Mouse (Mus musculus) fibroblast of lung, adult 2 months (primary cell): ENCODE results near the gene Clmp.
"Not testable (repeated sequence)": the region's sequence is repeated elsewhere in the genome, so short reads cannot be mapped to it uniquely, and the experiment has no call there.

Source experiments
- DNase-seq: peaks from one replicate; pipeline ENCODE4 v3.0.0-alpha.2; 2011; ENCODE audit warnings: low read depth

The Clmp gene

GRCm38 (mm10) chr9:40800675-40801612 is 115.2 kb downstream of the Clmp start, which contains the start of gene Hspa8:
Gene Hspa8, plus strand, starts transcription at chr9:40800984.
- DNase-seq, result peak; percentile 99

- DNase-seq, result not testable (repeated sequence)
Observed at GRCm38 (mm10) chr9:40801614-40802532, 116.1 kb downstream of the Clmp start.

DNA sequence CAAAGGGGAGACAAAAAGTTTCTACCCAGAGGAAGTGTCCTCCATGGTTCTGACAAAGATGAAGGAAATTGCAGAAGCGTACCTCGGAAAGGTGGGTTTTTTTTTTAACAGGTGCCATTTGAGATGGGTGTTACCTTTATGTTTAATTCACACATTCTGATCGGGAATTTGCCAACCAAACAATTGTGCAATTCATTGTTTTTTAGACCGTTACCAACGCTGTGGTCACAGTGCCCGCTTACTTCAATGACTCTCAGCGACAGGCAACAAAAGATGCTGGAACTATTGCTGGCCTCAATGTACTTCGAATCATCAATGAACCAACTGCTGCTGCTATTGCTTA is 116.7 kb downstream of the Clmp start:
- DNase-seq, result not testable (repeated sequence)

DNA sequence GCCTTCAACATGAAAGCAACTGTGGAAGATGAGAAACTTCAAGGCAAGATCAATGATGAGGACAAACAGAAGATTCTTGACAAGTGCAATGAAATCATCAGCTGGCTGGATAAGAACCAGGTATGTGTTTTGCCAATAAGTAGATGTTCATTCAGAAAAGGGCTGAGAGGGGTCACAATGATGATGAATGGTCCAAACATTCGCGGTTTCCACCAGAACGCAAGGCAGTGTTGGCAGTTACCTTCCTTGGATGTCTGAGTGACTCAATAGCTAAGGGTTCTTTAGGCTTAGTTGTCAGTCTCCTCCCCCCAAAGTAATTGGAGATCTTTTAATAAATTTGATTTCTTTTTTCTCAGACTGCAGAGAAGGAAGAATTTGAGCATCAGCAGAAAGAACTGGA is 118.8 kb downstream of the Clmp start:
- DNase-seq, result not testable (repeated sequence)

DNA sequence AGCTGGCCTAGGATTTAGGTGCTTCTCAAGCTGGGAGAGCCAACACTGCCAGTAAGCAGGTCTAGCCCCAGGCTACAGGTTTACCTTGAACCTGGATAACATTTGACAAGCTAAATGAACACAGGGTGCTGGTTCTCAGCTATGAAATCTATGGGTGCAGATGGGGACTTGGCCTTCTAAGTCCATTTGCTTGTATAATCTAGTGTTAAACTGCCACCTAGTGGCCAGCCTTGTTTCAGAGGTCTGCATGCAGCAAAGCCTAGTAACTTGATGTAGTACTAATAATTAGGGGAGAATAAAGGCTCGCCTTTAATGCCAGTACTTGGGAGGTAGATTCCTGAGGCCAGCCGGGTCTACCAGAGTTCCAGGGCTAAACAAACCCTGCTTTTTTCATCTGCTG is 119.5 kb downstream of the Clmp start:
- no peak for DNase-seq

GRCm38 (mm10) chr9:40806440-40807288 is 120.9 kb downstream of the Clmp start:
- DNase-seq, result no peak

DNA sequence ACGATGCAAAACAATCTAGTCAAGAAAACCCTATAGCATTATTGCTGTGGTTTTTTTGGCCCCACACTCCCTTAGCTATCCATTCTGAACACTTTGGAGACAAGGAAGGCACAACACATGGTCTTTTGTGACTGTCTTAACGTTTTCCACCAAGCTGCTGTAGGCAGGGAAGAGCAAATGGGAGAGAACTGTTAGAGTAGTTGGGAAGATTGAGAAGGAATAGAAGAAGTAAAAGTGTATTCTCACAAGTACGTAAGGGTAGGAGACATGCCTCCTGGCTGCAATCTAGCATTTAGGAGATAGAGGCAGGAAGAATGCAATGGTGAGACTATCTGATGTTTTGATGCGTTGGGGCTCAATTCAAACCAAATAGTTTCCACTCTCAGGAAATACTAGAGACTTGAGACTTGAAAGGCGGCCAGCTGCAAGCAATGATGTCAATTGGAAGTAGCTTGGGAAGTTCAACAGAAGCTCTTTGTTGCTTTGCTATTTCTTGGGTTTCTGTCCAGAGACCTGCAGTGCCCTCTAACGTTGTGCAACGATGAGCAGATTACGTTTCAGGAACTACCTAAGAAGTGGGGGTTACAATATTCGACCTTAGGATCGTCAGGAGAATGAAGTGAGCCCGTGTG is 121.6 kb downstream of the Clmp start:
- peak; percentile 79 for DNase-seq

DNA sequence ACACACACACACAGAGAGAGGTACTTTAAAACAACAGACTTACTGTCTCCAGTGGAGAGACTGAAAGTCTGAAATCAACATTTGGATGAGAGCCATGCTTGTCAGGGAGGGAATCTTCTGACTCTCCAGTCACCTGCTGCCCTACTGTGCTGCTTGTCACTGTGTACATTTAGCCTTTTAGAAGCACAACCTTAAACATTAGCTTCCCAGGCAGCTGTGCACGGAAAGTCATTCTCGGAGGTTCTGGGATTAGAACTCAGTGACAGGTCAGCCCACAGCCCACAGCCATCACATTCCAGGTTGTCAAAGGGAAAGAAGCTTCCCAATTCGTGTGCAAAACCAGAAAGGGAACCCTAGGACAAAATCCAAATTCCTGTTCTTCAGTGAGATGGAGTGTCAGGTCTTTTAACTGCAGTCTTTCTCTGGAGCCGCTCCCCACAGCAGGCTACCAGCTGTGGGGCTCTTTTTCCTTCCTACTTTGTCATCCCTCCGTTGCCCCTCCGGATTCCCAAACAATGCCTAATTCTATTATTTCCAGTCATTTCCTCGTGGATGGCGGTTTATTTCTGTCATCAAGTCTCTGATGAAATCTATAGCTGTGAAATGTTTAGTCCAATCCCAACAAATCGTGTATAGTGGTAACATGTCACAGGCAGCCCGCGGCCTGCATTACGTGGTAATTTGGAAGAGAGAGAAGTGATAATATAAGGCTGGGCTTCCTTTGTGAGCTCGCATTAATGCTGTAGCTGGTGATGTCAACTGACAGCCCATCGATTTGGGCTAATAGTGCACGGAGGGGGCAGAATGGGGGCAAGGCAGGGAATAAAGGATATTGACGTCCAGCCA is 122.5 kb downstream of the Clmp start:
- DNase-seq, result no peak

- DNase-seq, result no peak
Observed at GRCm38 (mm10) chr9:40808907-40809280, 123.1 kb downstream of the Clmp start.

DNA sequence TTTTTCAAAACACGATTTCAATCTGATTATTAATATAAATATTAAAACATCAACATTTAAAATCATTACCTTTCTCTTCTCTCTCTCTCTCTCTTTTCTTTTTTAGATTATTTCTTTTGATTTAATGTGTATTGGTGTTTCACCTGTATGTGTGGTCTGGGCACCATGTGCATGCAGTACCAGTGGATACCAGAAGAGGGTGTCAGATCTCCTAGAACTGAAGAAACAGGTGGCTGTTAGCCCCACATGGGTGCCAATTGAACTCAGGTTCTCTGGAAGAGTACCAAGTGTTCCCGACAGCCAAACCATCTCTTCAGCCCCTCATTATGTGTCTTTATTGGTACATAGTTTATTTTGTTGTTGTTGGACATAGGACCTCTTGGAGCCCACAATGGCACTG is 126.1 kb downstream of the Clmp start:
- DNase-seq, result no peak

- no peak for DNase-seq
Observed at GRCm38 (mm10) chr9:40814060-40814459, 128.3 kb downstream of the Clmp start.

- no peak for DNase-seq
Observed at GRCm38 (mm10) chr9:40817325-40818028, 131.7 kb downstream of the Clmp start.

- no peak for DNase-seq
Observed at GRCm38 (mm10) chr9:40825601-40826000, 139.8 kb downstream of the Clmp start.

- DNase-seq, result no peak
Observed at GRCm38 (mm10) chr9:40827366-40827765, 141.6 kb downstream of the Clmp start.

DNA sequence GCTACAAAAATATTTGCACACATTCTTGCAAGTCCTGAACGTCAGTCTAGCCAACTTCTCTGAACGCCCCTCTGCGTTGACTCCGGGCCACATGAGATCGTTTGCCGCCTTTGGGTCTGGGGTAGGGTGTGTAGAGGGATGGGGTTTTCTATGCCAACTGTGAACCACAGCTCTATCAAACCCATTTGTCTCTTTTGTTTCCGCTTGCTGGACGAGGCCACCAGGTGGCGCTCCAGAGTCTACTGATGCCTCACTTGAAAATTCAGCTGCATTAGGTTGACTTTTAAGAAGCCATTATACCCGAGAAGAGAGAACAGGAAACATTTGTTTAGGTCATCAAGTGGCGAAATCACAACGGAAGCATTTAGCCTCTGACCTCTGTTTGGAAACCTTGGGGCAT is 148.8 kb downstream of the Clmp start:
- peak; percentile 34 for DNase-seq
